Mouse (Mus musculus) erythroblast, embryonic 14.5 days (primary cell): ENCODE results near the gene Timm13.

Experiments used
- GATA1 ChIP-seq: IDR thresholded peaks from 2 replicates; pipeline ENCODE4 v1.6.1; 2012; ENCODE audit warnings: low read length, inconsistent platforms, mixed read lengths
- TAL1 ChIP-seq: IDR thresholded peaks from 3 replicates; pipeline ENCODE4 v1.6.1; 2012; ENCODE audit warnings: low read length, inconsistent platforms, mixed read lengths

- TF ChIP-seq TAL1: no peak
- TF ChIP-seq GATA1: no peak
Measured at GRCm38 (mm10) chr10:80911891-80912290, 11.1 kb upstream of the Timm13 start.
